Mouse (Mus musculus) megakaryocyte, embryonic 14.5 days (primary cell): ENCODE results near the gene Nsmce3.

Source experiments
- FLI1 ChIP-seq: IDR thresholded peaks from 2 replicates; pipeline ENCODE4 v1.6.1; 2012; ENCODE audit warnings: low read length, inconsistent platforms, mixed read lengths
- GATA1 ChIP-seq: IDR thresholded peaks from 3 replicates; pipeline ENCODE4 v1.6.1; 2012; ENCODE audit warnings: mixed read lengths, low read length, inconsistent platforms, borderline replicate concordance

DNA sequence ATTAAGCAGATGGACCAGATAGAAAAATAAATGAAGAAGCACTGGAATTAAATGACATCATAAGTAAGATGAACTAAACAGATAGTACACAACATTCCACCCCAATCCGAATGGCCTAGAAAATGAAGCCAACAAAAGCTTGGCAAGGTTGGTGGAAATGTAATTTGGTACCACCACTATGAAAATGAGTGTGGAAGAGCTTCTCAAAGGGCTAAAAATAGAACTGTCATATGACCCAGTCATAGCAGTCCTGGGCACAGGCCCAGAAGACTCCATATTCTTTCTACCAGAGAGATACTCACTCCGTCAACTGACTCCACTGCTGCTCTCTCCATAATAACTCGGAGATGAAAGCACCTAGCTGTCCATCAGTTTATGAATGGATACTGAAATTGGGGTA, 26.7 kb downstream of the Nsmce3 start:
- TF ChIP-seq GATA1 (no peak), FLI1 (no peak)
